Mouse (Mus musculus) cortical plate, adult 2 months (tissue): ENCODE measurements around the gene Zfp672.

Experiments used
- CTCF ChIP-seq: fragments of 200-500 bp; IDR thresholded peaks from 2 replicates; pipeline ENCODE4 v1.5.1; 2011; ENCODE audit warnings: mild to moderate bottlenecking, control low read depth, low read length; ENCODE audit not compliant: insufficient read depth; ENCODE audit errors: extremely low read depth
- POLR2A ChIP-seq: fragments of 200-500 bp; IDR thresholded peaks from 2 replicates; pipeline ENCODE4 v1.6.1; 2011; ENCODE audit warnings: mild to moderate bottlenecking, low read length, control low read depth; ENCODE audit not compliant: insufficient read depth; ENCODE audit errors: extremely low read depth

- peak; percentile 72 for TF ChIP-seq CTCF
- no peak for TF ChIP-seq POLR2A
Observed at GRCm38 (mm10) chr11:58301057-58301456, 29.1 kb downstream of the Zfp672 start.
